Comparison of ENCODE assay signal across 8 mouse cellular contexts in genomic region chr14:34312339-34313048, GRCm38 (mm10). TPM values are rescaled to one million over a fixed set of nuclear protein-coding genes. Genes with fewer than 3 reads are reported as not detected.
DNase-seq lines count a peak whose midpoint lies in the region; ATAC-seq and TF ChIP-seq lines count a peak whose summit lies in the region.

No protein-coding gene starts in this region.

- peak overlapping the region; percentile 44 for H3K4me3 ChIP-seq in lung, embryonic 16.5 days (ENCODE audit: low read length)
- H3K4me3 ChIP-seq in forebrain, embryonic 15.5 days, result peak overlapping the region; percentile 78
- H3K4me3 ChIP-seq in limb, embryonic 14.5 days (replicated peaks; ENCODE audit: low read length), result peak overlapping the region; percentile 83
- H3K4me3 ChIP-seq in stomach, embryonic 16.5 days (replicated peaks; ENCODE audit: low read length), result peak overlapping the region; percentile 96

- no peak for DNase-seq in lung, postnatal 25 days (ENCODE audit: low spot score)
- DNase-seq in limb, embryonic 14.5 days (ENCODE audit: low spot score), result no peak
- DNase-seq in right cerebral cortex, postnatal 14 days, result no peak
- DNase-seq in urinary bladder, adult 18-20 months (ENCODE audit: low spot score in 2 of 2), result no peak

- ATAC-seq in lung, embryonic 16.5 days (ENCODE audit: low read depth), result no peak
- ATAC-seq in forebrain, embryonic 15.5 days (replicated peaks), result no peak
- ATAC-seq in limb, embryonic 14.5 days (ENCODE audit: low FRiP score, low read depth), result no peak
- no peak for ATAC-seq in stomach, embryonic 16.5 days (ENCODE audit: insufficient read depth, low FRiP score)
- ATAC-seq in megakaryocyte progenitor cell, adult 5-6 weeks (replicated peaks; ENCODE audit: poor library complexity), result no peak

- no peaks in the 10 kb centered on the region for H3K27me3 ChIP-seq in lung, embryonic 16.5 days (ENCODE audit: control insufficient read depth, insufficient read depth, low read depth, low read length)
- H3K27me3 ChIP-seq in forebrain, embryonic 15.5 days, result no peaks in the 10 kb centered on the region
- no peaks in the 10 kb centered on the region for H3K27me3 ChIP-seq in limb, embryonic 14.5 days (ENCODE audit: control insufficient read depth, insufficient read depth, low read length)
- H3K27me3 ChIP-seq in stomach, embryonic 16.5 days (ENCODE audit: control insufficient read depth, insufficient read depth, low read length), result no peaks in the 10 kb centered on the region

- no peaks in the 10 kb centered on the region for H3K36me3 ChIP-seq in lung, embryonic 16.5 days (ENCODE audit: control insufficient read depth, insufficient read depth, low read length)
- 0 out of 2 replicates have a peak, but pooled peaks cover 3% of the 10 kb centered on the region for H3K36me3 ChIP-seq in forebrain, embryonic 15.5 days
- H3K36me3 ChIP-seq in limb, embryonic 14.5 days (ENCODE audit: control insufficient read depth, insufficient read depth, low read length), result peaks cover 5% of the 10 kb centered on the region; the same call in 1 of the 2 replicates
- H3K36me3 ChIP-seq in stomach, embryonic 16.5 days (ENCODE audit: control insufficient read depth, insufficient read depth, low read length), result no peaks in the 10 kb centered on the region

- no peak overlapping the region for H3K27ac ChIP-seq in lung, embryonic 16.5 days (ENCODE audit: low read length)
- no peak overlapping the region for H3K27ac ChIP-seq in forebrain, embryonic 15.5 days (replicated peaks)
- H3K27ac ChIP-seq in limb, embryonic 14.5 days (replicated peaks; ENCODE audit: low read depth, low read length), result no peak overlapping the region
- H3K27ac ChIP-seq in stomach, embryonic 16.5 days (ENCODE audit: low read length), result no peak overlapping the region

- 16% methylated on average over 6 of the region's 6 CpGs for WGBS in lung, embryonic 16.5 days
- WGBS in forebrain, embryonic 15.5 days, result 22% methylated on average over 5 of the region's 6 CpGs
- 20% methylated on average over 5 of the region's 6 CpGs for WGBS in limb, embryonic 14.5 days
- 12% methylated on average over 5 of the region's 6 CpGs for WGBS in stomach, embryonic 16.5 days

- H3K4me2 ChIP-seq in lung, embryonic 16.5 days (ENCODE audit: low read depth, low read length), result peak overlapping the region; percentile 83
- peak overlapping the region; percentile 51 for H3K4me2 ChIP-seq in forebrain, embryonic 15.5 days (replicated peaks)
- peak overlapping the region; percentile 67 for H3K4me2 ChIP-seq in limb, embryonic 14.5 days (replicated peaks; ENCODE audit: low read depth, low read length, severe bottlenecking)
- peak overlapping the region; percentile 85 for H3K4me2 ChIP-seq in stomach, embryonic 16.5 days (ENCODE audit: low read depth, low read length)

- peaks cover 21% of the 10 kb centered on the region for H3K4me1 ChIP-seq in lung, embryonic 16.5 days (replicated peaks; ENCODE audit: control insufficient read depth, insufficient read depth, low read length)
- H3K4me1 ChIP-seq in forebrain, embryonic 15.5 days, result peaks cover 33% of the 10 kb centered on the region
- peaks cover 11% of the 10 kb centered on the region for H3K4me1 ChIP-seq in limb, embryonic 14.5 days (ENCODE audit: control insufficient read depth, insufficient read depth, low read length)
- peaks cover 16% of the 10 kb centered on the region for H3K4me1 ChIP-seq in stomach, embryonic 16.5 days (ENCODE audit: control insufficient read depth, insufficient read depth, low read length)

- peak overlapping the region; percentile 32 for H3K9ac ChIP-seq in lung, embryonic 16.5 days (ENCODE audit: low read length)
- peak overlapping the region; percentile 86 for H3K9ac ChIP-seq in forebrain, embryonic 15.5 days (replicated peaks)
- 0 out of 2 replicates have a peak overlapping the region, but pooled peaks have one; percentile 38 for H3K9ac ChIP-seq in limb, embryonic 14.5 days (ENCODE audit: low read depth, low read length, severe bottlenecking)
- H3K9ac ChIP-seq in stomach, embryonic 16.5 days (ENCODE audit: low read length), result peak overlapping the region; percentile 22

- no peak for TF ChIP-seq POLR2A in limb, embryonic 14.5 days (IDR thresholded peaks at IDR 0.05; ENCODE audit: borderline replicate concordance, extremely low read depth, insufficient read depth, insufficient read length)

- no peaks in the 10 kb centered on the region for H3K9me3 ChIP-seq in lung, embryonic 16.5 days (ENCODE audit: control insufficient read depth, low read length)
- H3K9me3 ChIP-seq in forebrain, embryonic 15.5 days, result no peaks in the 10 kb centered on the region
- no peaks in the 10 kb centered on the region for H3K9me3 ChIP-seq in limb, embryonic 14.5 days (ENCODE audit: control insufficient read depth, low read length)
- H3K9me3 ChIP-seq in stomach, embryonic 16.5 days (replicated peaks; ENCODE audit: control insufficient read depth, low read length), result no peaks in the 10 kb centered on the region

RNA-seq across cellular contexts. Expression of gene Glud1, which starts 2.0 kb away (rescaled TPM):
- polyA plus RNA-seq in lung, embryonic 16.5 days (2015; fragmentation: Nextera tagmentation; extraction: Ambion mirVana), result 53.7 and 56.7 TPM in 2 replicates
- 93.2 and 100 TPM in 2 replicates for polyA plus RNA-seq in forebrain, embryonic 15.5 days (2015; fragmentation: Nextera tagmentation; extraction: Ambion mirVana)
- 67.1 and 67.3 TPM in 2 replicates for polyA plus RNA-seq in limb, embryonic 14.5 days (2012; rRNA removed)
- polyA plus RNA-seq in limb, embryonic 14.5 days (2014; fragmentation: Nextera tagmentation; extraction: Ambion mirVana), result 81.2 and 93.9 TPM in 2 replicates
- polyA plus RNA-seq in stomach, embryonic 16.5 days (2015; fragmentation: Nextera tagmentation; extraction: Ambion mirVana), result 62.5 and 64.0 TPM in 2 replicates
- 182 and 187 TPM in 2 replicates for total RNA-seq in megakaryocyte progenitor cell, adult 5-6 weeks (2015)
- 118 and 134 TPM in 2 replicates for total RNA-seq in megakaryocyte progenitor cell, adult 5-6 weeks (2017)

RNA-seq across cellular contexts. Expression of gene Shld2, which starts 2.2 kb away (rescaled TPM):
- 9.9 and 10.1 TPM in 2 replicates for polyA plus RNA-seq in lung, embryonic 16.5 days (2015; fragmentation: Nextera tagmentation; extraction: Ambion mirVana)
- 7.6 and 8.0 TPM in 2 replicates for polyA plus RNA-seq in forebrain, embryonic 15.5 days (2015; fragmentation: Nextera tagmentation; extraction: Ambion mirVana)
- polyA plus RNA-seq in limb, embryonic 14.5 days (2012; rRNA removed), result 5.1 and 6.7 TPM in 2 replicates
- 11.2 and 11.7 TPM in 2 replicates for polyA plus RNA-seq in limb, embryonic 14.5 days (2014; fragmentation: Nextera tagmentation; extraction: Ambion mirVana)
- polyA plus RNA-seq in stomach, embryonic 16.5 days (2015; fragmentation: Nextera tagmentation; extraction: Ambion mirVana), result 5.6 and 6.1 TPM in 2 replicates
- total RNA-seq in megakaryocyte progenitor cell, adult 5-6 weeks (2015), result 7.9 and 13.2 TPM in 2 replicates
- 13.3 and 14.2 TPM in 2 replicates for total RNA-seq in megakaryocyte progenitor cell, adult 5-6 weeks (2017)

RNA-seq across cellular contexts. Expression of gene Fam25c, which starts 42.7 kb away (rescaled TPM):
- polyA plus RNA-seq in lung, embryonic 16.5 days (2015; fragmentation: Nextera tagmentation; extraction: Ambion mirVana), result 1.0 TPM in 1 of 2 replicates, not detected in the other
- not detected in 2 replicates for polyA plus RNA-seq in forebrain, embryonic 15.5 days (2015; fragmentation: Nextera tagmentation; extraction: Ambion mirVana)
- 7.1 and 23.5 TPM in 2 replicates for polyA plus RNA-seq in limb, embryonic 14.5 days (2012; rRNA removed)
- polyA plus RNA-seq in limb, embryonic 14.5 days (2014; fragmentation: Nextera tagmentation; extraction: Ambion mirVana), result 30.0 and 45.6 TPM in 2 replicates
- polyA plus RNA-seq in stomach, embryonic 16.5 days (2015; fragmentation: Nextera tagmentation; extraction: Ambion mirVana), result 23.6 and 47.2 TPM in 2 replicates
- not detected in 2 replicates for total RNA-seq in megakaryocyte progenitor cell, adult 5-6 weeks (2015)
- not detected in 2 replicates for total RNA-seq in megakaryocyte progenitor cell, adult 5-6 weeks (2017)

Comparison
In these comparisons a context has a peak if more than half of its experiments do, and no peak if none do; other contexts are left out.
1. H3K4me3 ChIP-seq: peak in every context shown above with its lines; median percentile 96 in stomach, embryonic 16.5 days; 83 in limb, embryonic 14.5 days; 78 in forebrain, embryonic 15.5 days; 44 in lung, embryonic 16.5 days.
2. H3K9ac ChIP-seq: peak in every context shown above with its lines; median percentile 86 in forebrain, embryonic 15.5 days; 38 in limb, embryonic 14.5 days; 32 in lung, embryonic 16.5 days; 22 in stomach, embryonic 16.5 days.